Mouse (Mus musculus) liver, postnatal 0 days (tissue): ENCODE results near the gene S100a11. TPM values are rescaled to one million over a fixed set of nuclear protein-coding genes. Genes with fewer than 3 reads are reported as not detected.

Source experiments
- ATAC-seq: fragments of 200-750 bp; cut with Nextera tagmentation; 2 replicates; pipeline ENCODE4 v1.8.0; 2017; ENCODE audit warnings: mild to moderate bottlenecking, moderate library complexity
- DNase-seq: peaks from one replicate; pipeline ENCODE4 v3.0.0-alpha.2; 2016
- H3K27ac ChIP-seq: fragments of 300-500 bp; sonication (generic); 2 replicates; pipeline ENCODE4 v1.5.1; 2014; ENCODE audit warnings: antibody characterized with exemption, moderate library complexity, mild to moderate bottlenecking, low read depth
- H3K27me3 ChIP-seq: fragments of 300-500 bp; sonication (generic); 2 replicates; pipeline ENCODE4 v1.6.1; 2014; ENCODE audit warnings: low read length, control low read depth, mixed read lengths; ENCODE audit not compliant: insufficient read depth
- H3K36me3 ChIP-seq: fragments of 300-500 bp; sonication (generic); replicated peaks from 2 replicates; pipeline ENCODE4 v1.6.1; 2014; ENCODE audit warnings: mild to moderate bottlenecking, control low read depth, low read length, moderate library complexity, mixed read lengths; ENCODE audit not compliant: insufficient read depth
- H3K4me1 ChIP-seq: fragments of 300-500 bp; sonication (generic); 2 replicates; pipeline ENCODE4 v1.6.1; 2014; ENCODE audit warnings: antibody characterized with exemption, mild to moderate bottlenecking, control low read depth; ENCODE audit not compliant: insufficient read depth
- H3K4me2 ChIP-seq: fragments of 300-500 bp; sonication (generic); 2 replicates; pipeline ENCODE4 v1.6.1; 2014; ENCODE audit warnings: low read depth, mild to moderate bottlenecking, low read length, moderate library complexity, mixed read lengths
- H3K4me3 ChIP-seq: fragments of 300-500 bp; sonication (generic); 2 replicates; pipeline ENCODE4 v1.5.1; 2014; ENCODE audit warnings: low read depth, low read length
- H3K9ac ChIP-seq: fragments of 300-500 bp; sonication (generic); replicated peaks from 2 replicates; pipeline ENCODE4 v1.6.1; 2014; ENCODE audit warnings: mild to moderate bottlenecking, moderate library complexity
- H3K9me3 ChIP-seq: fragments of 300-500 bp; sonication (generic); 2 replicates; pipeline ENCODE4 v1.6.1; 2016; ENCODE audit warnings: mild to moderate bottlenecking, control low read depth, low read length, mixed read lengths
- CTCF ChIP-seq: sonication (generic); IDR thresholded peaks from 2 replicates; pipeline ENCODE4 v1.5.1; 2016; ENCODE audit warnings: antibody characterized with exemption, low read depth
- EP300 ChIP-seq: IDR thresholded peaks from 2 replicates; pipeline ENCODE4 v1.6.1; 2016; ENCODE audit warnings: antibody characterized with exemption, low read depth, mild to moderate bottlenecking
- WGBS: fragments of 180-500 bp; shearing (Covaris S2); extraction: QIAGEN DNeasy Blood & Tissue Kit; methylation state at CpG from one replicate; pipeline ENCODE4 v1.1.7; 2014; ENCODE audit not compliant: insufficient replicate concordance; 5-methylcytosine and 5-hydroxymethylcytosine counted together
- polyA plus RNA-seq: library from polyadenylated mRNA; unstranded; fragments of >200 nt; fragmentation: Nextera tagmentation; extraction: Ambion mirVana; gene quantifications from 2 replicates; pipeline ENCODE4 v1.2.1, GENCODE M21; 2015

The S100a11 gene
- polyA plus RNA-seq, 1 experiment from 2014 or later = 336 TPM

DNA sequence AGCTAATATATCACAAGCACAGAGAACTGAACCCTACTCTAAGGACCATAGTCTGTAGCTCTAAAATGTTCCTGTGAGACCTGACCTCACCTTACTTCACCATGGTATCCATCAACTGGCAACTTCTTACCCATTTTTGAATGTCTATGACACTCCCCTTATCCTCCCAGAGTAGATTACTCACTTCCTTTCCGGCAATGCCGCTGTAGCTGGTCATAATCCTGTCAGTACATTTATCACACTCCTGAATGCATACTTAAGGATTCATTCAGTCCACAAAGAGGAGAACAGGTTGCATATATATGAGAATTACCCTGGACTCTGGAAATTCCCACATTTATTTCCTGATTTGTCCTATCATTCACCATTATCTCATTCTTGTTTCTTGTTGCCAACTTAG lies 2.9 kb upstream of the S100a11 start:
- Histone ChIP-seq H3K9me3 (no peaks in the 10 kb centered on the region), H3K4me1 (peaks cover 4% of the 10 kb centered on the region; the same call in 1 of the 2 replicates), H3K27ac (no peak overlapping the region), H3K4me3 (no peak overlapping the region), H3K27me3 (no peaks in the 10 kb centered on the region), H3K9ac (no peak overlapping the region), H3K4me2 (no peak overlapping the region), H3K36me3 (no peaks in the 10 kb centered on the region)
- 53% methylated on average over 2 of the region's 2 CpGs for WGBS
- ATAC-seq (no peak), DNase-seq (no peak)
- no peak for TF ChIP-seq CTCF
- TF ChIP-seq EP300 = no peak

DNA sequence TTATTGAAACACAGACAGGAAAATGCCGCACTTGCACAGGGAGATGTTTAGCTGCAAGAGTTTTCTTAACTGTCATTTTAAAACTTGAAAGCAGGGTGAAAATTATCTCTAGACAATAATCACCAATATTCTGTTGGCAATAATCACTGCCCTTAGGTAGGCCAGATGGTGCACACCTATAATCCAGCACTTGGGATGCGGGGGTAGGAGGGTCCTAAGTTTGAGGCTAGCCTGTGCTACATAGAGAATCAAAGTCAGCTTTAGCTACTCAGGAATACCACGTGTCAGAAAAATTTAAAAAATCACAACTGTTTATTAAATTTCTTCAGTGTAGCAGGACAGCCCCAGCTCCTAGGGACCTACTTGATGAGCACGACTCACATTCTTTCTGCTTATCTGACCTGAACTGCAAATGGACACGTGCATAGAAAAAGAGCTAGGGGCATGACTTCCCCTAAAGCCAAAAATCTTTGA lies 395 bp upstream of the S100a11 start:
- Histone ChIP-seq H3K4me1 (peaks cover 4% of the 10 kb centered on the region; the same call in 1 of the 2 replicates), H3K4me2 (peak overlapping the region; percentile 70), H3K27me3 (no peaks in the 10 kb centered on the region), H3K36me3 (no peaks in the 10 kb centered on the region; the same call in 1 of the 2 replicates), H3K27ac (peak overlapping the region; percentile 84), H3K9ac (no peak overlapping the region), H3K9me3 (no peaks in the 10 kb centered on the region), H3K4me3 (peak overlapping the region; percentile 57)
- ATAC-seq = no peak
- 50% methylated on average over 5 of the region's 5 CpGs for WGBS
- TF ChIP-seq CTCF (no peak), EP300 (no peak)
- DNase-seq = no peak

DNA sequence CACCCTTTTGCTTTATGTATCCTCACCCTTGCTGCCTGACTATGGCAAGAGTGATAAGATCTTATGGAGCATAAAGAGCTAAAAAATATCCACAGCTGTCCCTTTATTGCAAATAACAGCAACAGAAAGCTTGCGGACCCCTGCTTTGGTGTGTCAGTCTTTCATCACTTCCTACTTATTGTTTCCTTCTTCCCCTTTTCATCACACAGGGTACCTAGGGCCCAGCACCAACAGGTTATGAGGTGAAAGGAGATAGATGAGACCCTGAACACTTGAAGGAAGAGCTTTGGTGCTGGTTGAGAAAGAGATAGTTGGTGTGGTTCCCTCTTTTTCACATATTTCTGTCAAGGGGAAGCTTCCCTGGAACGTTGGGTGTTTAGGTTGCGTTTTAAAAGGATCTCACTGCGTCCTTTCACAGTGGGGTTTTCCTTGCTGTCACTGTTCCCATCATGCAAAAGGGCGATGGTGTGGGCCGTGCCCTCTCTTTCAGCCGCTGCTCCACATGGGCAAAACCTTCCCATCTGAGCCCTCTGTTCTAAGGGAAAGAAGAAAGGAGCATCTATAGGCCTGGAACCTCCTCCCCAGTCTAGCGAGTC lies 1.3 kb downstream of the S100a11 start:
- H3K4me3 ChIP-seq = peak overlapping the region; percentile 57
- H3K4me2 ChIP-seq = peak overlapping the region; percentile 70
- ATAC-seq (no peak), DNase-seq (no peak)
- no peaks in the 10 kb centered on the region for H3K9me3 ChIP-seq
- no peak for TF ChIP-seq CTCF
- TF ChIP-seq EP300 = no peak
- WGBS = 63% methylated on average over 8 of the region's 8 CpGs
- peaks cover 4% of the 10 kb centered on the region; the same call in 1 of the 2 replicates for H3K4me1 ChIP-seq
- H3K9ac ChIP-seq = peak overlapping the region; percentile 77; the same call in 1 of the 2 replicates
- peak overlapping the region; percentile 84 for H3K27ac ChIP-seq
- peaks cover 8% of the 10 kb centered on the region; the same call in 1 of the 2 replicates for H3K36me3 ChIP-seq
- H3K27me3 ChIP-seq = no peaks in the 10 kb centered on the region

DNA sequence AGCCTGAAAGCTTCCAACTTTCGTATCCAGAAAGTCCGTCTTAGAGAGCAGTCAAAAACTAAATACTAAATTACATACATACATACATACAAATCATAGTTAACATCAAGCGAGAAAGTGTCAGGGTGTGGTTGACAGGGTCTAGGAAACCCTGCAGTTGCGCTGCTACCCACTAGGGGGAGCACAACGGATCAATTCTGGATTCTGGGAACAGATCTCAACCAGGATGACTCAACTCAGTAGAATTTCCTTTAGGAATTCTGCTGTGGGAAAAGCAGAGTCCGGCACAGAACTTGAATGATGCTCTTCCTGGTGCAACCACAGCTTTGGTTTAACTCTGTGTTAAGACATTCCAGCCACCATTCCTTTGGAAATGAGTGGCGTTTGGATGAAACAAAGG lies 2.3 kb downstream of the S100a11 start:
- ATAC-seq (no peak; the same call in 1 of the 2 replicates), DNase-seq (peak; percentile 53)
- no peak overlapping the region for H3K4me3 ChIP-seq
- H3K9ac ChIP-seq = no peak overlapping the region
- no peak for TF ChIP-seq EP300
- TF ChIP-seq CTCF = peak; percentile 86
- no peaks in the 10 kb centered on the region for H3K9me3 ChIP-seq
- no peaks in the 10 kb centered on the region for H3K27me3 ChIP-seq
- H3K4me1 ChIP-seq = peaks cover 4% of the 10 kb centered on the region; the same call in 1 of the 2 replicates
- H3K4me2 ChIP-seq = peak overlapping the region; percentile 44
- no peak overlapping the region for H3K27ac ChIP-seq
- WGBS = 43% methylated on average over 7 of the region's 7 CpGs
- H3K36me3 ChIP-seq = peaks cover 11% of the 10 kb centered on the region; the same call in 1 of the 2 replicates

DNA sequence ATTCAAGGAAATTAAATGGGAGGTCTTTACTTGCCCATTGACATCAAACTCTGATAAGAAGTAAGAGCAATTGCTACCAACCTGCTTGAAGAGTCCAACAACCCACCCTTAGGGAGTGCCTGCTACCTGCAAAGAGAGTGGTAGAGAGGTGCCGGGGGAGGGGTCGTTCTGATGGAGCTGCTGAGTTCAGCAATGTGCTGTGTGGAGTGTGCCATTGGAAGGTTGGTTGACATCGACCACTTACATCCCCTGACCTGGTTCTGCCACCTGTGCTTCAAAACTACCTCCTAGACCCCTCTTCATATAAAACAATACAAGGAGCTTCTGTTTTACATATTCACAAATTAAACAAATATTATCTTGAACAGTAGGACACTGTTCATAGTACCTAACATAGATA lies 7.0 kb downstream of the S100a11 start:
- TF ChIP-seq EP300 = no peak
- TF ChIP-seq CTCF = no peak
- 78% methylated on average over 3 of the region's 3 CpGs for WGBS
- ATAC-seq = no peak

DNA sequence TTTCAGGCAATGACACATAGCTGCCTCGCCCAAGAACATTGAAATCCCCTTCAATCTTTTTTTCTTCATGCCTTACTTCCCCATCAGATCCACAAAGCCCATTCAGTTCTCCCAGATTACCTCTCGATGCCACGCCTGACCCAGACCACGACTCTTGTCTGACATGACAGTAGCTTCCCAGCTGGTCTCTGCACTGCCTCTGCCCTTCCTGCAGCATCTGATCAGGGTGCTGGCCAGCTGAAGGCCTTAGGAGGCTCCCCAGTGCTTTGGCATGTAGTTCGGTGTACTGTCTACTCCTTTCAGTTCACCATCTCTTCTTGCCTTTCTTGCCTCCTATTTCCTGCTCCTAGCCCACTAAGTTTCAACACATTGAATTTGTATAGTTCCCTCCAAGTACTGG lies 8.5 kb downstream of the S100a11 start:
- Histone ChIP-seq H3K4me1 (no peaks in the 10 kb centered on the region), H3K27me3 (no peaks in the 10 kb centered on the region), H3K9ac (no peak overlapping the region), H3K36me3 (peaks cover 11% of the 10 kb centered on the region; the same call in 1 of the 2 replicates), H3K4me2 (no peak overlapping the region), H3K9me3 (no peaks in the 10 kb centered on the region), H3K4me3 (no peak overlapping the region), H3K27ac (no peak overlapping the region)
- no peak for TF ChIP-seq CTCF
- TF ChIP-seq EP300 = no peak
- WGBS = 56% methylated on average over 5 of the region's 5 CpGs
- ATAC-seq (no peak), DNase-seq (no peak)

More for the DNA sequence above, 7.0 kb downstream of the S100a11 start:
- no peak overlapping the region for H3K27ac ChIP-seq
- no peaks in the 10 kb centered on the region for H3K27me3 ChIP-seq
- H3K9ac ChIP-seq = no peak overlapping the region
- H3K4me1 ChIP-seq = no peaks in the 10 kb centered on the region
- DNase-seq = no peak
- H3K4me3 ChIP-seq = no peak overlapping the region
- no peak overlapping the region for H3K4me2 ChIP-seq
- H3K9me3 ChIP-seq = no peaks in the 10 kb centered on the region
- H3K36me3 ChIP-seq = peaks cover 11% of the 10 kb centered on the region; the same call in 1 of the 2 replicates
